Mouse (Mus musculus) yolk sac, embryonic 10.5 days (tissue): ENCODE results near the gene Raet1e.
"Not testable (repeated sequence)": the region's sequence is repeated elsewhere in the genome, so short reads cannot be mapped to it uniquely, and the experiment has no call there.

Source experiments
- DNase-seq: peaks from one replicate; pipeline ENCODE4 v3.0.0-alpha.2; 2017; ENCODE audit warnings: low spot score

Raet1e gene

DNA sequence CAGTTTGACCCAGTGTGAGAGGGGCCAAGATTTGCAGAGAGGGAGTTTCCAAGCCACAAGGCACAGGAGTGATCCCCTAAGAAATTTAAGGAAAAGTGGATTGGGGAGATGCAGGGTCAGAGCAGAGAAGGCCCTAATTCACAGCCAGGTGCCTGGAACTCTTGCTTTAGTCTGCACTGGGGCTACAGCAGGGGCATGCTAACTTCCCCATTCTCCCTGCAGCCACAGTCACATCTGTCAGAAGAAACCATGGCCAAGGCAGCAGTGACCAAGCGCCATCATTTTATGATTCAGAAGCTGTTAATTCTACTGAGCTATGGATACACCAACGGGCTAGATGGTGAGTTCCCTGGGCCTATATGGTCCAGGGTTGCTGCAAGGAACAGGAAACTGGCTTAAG, 204.1 kb downstream of the Raet1e start:
- DNase-seq = not testable (repeated sequence)

DNA sequence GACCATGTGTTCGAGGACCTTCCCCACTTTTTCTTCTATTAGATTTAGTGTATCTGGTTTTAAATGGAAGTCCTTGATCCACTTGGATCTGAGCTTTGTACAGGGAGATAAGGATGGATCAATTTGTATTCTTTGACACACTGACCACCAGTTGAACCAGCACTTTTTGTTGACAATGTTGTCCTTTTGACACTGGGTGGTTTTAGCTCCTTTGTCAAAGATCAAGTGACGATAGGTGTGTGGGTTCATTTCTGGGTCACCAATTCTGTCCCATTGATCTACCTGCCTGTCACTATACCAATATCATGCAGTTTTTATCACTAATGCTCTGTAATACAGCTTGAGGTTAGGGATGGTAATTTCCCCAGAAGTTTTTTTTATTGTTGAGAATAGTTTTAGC, 206.5 kb downstream of the Raet1e start:
- DNase-seq = not testable (repeated sequence)

DNA sequence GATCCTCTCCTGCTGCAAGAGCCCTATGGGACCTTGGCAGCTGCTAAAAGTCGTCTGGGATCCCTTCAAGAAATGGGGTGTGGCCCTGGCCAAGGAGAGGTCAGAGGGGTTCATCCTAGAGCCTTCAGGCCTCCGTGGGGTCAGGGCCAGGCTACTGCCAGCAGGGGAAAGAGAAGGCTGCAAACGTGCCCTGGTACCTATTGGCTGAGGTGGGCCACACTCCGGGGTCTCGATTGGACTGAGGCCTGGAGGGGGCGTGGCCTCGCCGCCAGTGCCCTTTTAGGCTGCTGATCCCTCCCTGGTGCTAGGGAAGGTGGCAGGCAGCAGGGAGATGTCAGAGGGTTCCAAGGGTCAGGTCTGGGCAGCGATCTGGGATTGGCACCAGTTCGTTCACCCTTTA, 222.9 kb downstream of the Raet1e start:
- not testable (repeated sequence) for DNase-seq

DNA sequence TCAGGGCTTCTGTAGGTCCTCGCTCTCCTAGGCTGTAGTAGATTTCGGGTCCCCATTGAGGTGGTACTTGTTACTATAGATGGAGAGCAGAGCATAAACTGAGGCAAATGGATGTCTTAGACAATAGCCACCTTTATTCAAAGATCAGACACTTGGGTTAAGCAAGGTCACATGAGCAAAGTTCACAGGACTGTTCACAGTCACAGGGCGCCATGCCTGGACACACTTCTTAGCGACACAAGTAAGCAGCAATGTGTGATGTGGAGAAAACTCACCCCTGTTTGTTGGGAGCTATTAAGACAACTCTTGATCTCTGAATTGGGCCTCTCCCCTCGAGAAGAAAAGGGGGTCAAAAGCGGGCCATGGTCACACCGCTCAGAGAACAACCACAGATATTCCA, 231.8 kb downstream of the Raet1e start:
- not testable (repeated sequence) for DNase-seq

DNA sequence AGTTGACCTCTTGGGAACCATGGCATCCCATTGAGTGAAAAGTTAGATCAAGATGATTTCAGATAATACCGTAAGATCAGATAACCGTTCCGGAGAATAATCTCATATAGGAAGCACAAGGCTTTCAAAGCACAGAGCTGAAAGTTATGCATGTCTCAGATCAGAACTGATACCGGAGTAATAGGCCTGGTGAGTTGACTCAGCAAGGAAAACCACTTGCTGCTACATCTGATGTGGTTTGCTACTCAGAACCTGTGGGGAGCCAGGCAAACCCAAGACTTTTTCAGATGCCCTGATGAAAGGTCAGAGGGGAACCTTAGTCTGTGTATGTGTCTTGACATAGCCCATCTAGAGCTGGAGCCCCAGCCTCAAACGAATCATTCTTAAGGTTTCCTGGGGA, 233.2 kb downstream of the Raet1e start:
- DNase-seq = not testable (repeated sequence)

DNA sequence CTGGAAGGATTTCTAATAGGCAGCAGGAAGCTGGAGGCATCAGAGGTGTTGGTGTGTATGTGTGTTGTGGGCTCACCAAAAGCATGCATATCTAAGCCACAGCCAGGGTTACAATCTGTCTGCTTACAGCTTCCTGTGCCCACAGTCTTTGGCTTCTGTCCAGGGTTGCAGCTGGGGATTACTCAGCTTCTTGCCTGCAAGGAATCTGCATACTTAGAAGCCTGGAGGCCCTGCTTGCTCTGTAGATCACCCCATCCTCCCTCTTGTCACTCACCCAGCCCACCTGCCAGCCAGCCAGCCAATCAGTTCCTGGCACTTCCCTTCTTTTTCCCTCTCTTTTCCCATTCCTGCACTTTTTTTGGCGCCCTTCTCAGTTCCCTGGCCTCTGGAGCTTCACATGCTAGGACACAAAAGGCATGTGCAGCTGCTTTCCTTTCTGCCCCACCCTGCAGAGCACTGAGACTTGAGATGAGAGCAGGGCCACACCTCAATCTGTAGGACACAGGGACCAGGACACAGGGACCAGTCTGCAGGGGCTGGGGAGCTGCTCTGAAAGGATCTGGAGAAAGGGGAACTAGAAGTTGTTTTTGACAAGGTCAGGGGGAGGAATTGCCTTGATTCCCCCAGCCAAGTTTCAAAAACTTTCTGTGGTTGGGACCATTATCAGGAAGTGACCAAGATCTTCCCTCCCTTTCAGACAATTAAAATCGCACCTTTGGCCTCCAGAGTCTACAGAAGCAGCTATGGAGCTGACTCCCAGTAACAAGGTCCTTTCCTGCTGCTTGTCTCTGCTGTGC, 234.9 kb downstream of the Raet1e start:
- DNase-seq = not testable (repeated sequence)

DNA sequence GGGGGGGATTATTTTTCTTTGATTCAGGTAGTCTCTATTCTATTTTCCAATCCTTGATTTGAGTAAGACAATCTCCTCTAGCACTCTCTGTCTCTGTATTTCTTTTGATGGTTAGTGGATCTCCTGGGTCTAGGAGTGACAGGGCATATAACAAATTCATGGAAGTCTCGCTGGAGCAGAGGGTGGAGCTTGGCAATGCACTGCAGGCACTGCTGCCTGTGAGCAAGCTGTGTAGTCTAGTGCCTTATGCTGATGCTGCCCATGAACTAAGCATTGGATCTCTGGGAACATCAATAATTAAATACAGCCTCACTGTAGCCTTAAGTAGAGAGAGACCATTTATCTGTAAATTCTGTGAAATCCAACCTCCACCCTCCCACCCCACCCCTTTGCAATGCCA, 238.3 kb downstream of the Raet1e start:
- DNase-seq = not testable (repeated sequence)

DNA sequence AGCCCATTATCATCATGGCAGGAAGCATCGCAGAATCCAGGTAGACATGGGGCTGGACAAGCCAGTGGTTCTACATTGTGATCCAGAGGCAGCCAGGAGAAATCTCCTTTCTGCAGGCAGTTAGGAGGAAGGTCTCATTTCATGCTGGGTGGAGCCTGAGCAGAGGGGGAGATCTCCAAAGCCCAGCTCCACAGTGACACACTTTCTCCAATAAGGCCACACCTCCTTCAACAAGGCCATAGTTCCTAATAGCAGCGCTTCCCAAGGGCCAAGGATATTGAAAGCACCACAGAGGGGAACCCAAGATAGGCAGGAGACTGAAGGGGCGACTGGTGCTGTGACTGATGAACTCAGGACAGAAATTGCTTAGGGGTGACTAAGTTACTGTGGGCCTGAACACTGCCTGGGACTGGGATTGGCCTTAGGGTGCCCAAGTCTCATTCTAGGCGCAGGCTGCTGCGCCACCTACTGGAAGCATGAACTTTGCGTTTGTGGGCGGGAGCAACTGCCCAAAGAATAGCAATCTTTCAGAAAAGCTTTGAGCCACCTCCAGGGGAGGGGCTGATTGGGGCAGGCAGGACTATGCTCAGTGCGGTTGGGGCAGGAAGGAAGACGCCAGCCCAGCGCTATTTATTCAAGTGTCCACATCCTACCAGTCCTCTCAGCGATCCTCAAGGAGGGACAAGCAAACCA, 244.0 kb downstream of the Raet1e start:
- DNase-seq = peak; percentile 29

DNA sequence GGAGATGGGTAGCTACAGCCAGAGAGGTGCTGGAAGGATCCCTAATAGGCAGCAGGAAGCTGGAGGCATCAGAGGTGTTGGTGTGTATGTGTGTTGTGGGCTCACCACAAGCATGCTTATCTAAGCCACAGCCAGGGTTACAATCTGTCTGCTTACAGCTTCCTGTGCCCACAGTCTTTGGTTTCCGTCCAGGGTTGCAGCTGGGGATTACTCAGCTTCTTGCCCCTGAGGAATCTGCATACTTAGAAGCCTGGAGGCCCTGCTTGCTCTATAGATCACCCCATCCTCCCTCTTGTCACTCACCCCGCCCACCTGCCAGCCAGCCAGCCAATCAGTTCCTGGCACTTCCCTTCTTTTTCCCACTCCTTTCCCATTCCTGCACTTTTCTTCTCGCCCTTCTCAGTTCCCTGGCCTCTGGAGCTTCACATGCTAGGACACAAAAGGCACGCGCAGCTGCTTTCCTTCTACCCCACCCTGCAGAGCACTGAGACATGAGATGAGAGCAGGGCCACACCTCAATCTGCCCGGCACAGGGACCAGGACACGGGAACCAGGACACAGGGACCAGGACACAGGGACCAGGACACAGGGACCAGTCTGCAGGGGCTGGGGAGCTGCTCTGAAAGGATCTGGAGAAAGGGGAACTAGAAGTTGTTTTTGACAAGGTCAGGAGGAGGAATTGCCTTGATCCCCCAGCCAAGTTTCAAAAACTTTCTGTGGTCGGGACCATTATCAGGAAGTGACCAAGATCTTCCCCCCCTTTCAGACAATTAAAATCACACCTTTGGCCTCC, 255.5 kb downstream of the Raet1e start:
- peak; percentile 9 for DNase-seq
